Mouse (Mus musculus) E14TG2a.4 (cell line): Measurements from ENCODE around the gene Aox4.

Source experiments
- CTCF ChIP-seq: conservative IDR thresholded peaks from 2 replicates; pipeline ENCODE4 v1.5.1; 2014; ENCODE audit warnings: low read length
- NANOG ChIP-seq: IDR thresholded peaks from 2 replicates; pipeline ENCODE4 v1.6.1; 2014; ENCODE audit warnings: borderline replicate concordance, low read length, mixed read lengths

GRCm38 (mm10) chr1:58296821-58297220, 86.6 kb downstream of the Aox4 start:
- TF ChIP-seq CTCF (no peak), NANOG (no peak)
